Mouse (Mus musculus): ENCODE data around the gene Gabarap. TPM values are rescaled to one million over a fixed set of nuclear protein-coding genes. Genes with fewer than 3 reads are reported as not detected.

Gabarap gene
- polyA plus RNA-seq, 1 experiment from 2014 or later: 568 TPM

DNA sequence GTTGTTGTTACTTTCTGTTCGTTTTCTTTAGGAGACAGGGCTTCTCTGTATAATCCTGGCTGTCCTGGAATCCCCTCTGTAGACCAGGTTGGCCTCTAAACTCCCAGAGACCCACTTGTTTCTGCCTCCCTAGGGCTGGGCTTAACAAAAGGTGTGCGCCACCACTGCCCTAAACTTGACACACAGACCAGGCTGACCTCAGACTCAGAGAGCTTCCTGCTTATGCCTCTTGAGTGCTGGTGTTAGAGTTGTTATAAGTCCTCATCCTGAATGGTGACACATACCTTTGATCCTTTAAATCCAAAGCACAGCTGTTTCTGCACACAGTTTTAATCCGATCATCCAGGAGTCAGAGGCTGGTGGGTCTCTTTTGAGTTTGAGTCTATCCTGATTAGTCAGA lies 2.0 kb downstream of the Gabarap start:
- H3K9me3 ChIP-seq: no peaks in the 10 kb centered on the region
- no peak overlapping the region for H3K9ac ChIP-seq
- H3K27me3 ChIP-seq: no peaks in the 10 kb centered on the region
- peaks cover 42% of the 10 kb centered on the region for H3K36me3 ChIP-seq
- 81% methylated on average over 3 of the region's 3 CpGs for WGBS
- H3K4me3 ChIP-seq: peak overlapping the region; percentile 78
- no peak overlapping the region for H3K27ac ChIP-seq
- H3K4me1 ChIP-seq: peaks cover 31% of the 10 kb centered on the region
- H3K4me2 ChIP-seq: peak overlapping the region; percentile 78
- ATAC-seq (ENCODE audit: insufficient number of reproducible peaks, low FRiP score, low TSS enrichment, low read depth): no peak

DNA sequence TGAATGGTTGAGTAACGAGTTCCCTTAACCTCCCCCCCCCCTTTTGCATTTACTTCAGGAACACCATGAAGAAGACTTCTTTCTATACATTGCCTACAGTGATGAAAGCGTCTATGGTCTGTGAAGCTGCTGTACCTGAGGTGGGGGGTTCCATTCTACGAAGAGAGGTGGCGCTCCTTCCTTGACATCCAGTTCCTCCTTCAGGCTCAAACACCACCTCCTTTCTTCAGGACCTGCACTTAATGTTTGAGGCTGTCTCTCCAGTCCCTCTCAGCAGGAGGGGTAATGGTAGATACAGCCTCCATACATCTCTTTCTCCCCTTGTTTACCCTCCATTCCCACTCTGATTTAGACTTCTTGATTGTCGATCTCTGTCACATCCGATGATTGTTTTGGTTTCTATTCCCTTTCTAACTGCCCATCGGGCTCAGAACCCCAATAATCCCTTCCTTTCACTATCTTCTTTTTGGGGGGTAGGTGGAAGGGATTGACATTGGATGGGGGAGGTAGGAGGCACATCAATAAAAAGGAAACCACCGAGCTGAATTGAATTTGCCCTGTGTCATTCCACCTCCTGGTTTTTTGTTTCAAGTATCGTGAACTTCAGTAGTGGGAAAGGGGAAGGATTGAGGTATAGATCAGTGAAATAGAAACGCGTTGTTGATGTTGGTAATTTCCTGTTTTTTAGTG lies 3.6 kb downstream of the Gabarap start:
- no peak overlapping the region for H3K27ac ChIP-seq
- peaks cover 41% of the 10 kb centered on the region for H3K36me3 ChIP-seq
- peak overlapping the region; percentile 32; the same call in 1 of the 2 replicates for H3K4me2 ChIP-seq
- 79% methylated on average over 11 of the region's 11 CpGs for WGBS
- H3K9me3 ChIP-seq: no peaks in the 10 kb centered on the region
- H3K9ac ChIP-seq: no peak overlapping the region
- H3K4me3 ChIP-seq: peak overlapping the region; percentile 90; the same call in 1 of the 2 replicates
- no peaks in the 10 kb centered on the region for H3K27me3 ChIP-seq
- ATAC-seq (ENCODE audit: insufficient number of reproducible peaks, low FRiP score, low TSS enrichment, low read depth): no peak
- peaks cover 44% of the 10 kb centered on the region for H3K4me1 ChIP-seq

DNA sequence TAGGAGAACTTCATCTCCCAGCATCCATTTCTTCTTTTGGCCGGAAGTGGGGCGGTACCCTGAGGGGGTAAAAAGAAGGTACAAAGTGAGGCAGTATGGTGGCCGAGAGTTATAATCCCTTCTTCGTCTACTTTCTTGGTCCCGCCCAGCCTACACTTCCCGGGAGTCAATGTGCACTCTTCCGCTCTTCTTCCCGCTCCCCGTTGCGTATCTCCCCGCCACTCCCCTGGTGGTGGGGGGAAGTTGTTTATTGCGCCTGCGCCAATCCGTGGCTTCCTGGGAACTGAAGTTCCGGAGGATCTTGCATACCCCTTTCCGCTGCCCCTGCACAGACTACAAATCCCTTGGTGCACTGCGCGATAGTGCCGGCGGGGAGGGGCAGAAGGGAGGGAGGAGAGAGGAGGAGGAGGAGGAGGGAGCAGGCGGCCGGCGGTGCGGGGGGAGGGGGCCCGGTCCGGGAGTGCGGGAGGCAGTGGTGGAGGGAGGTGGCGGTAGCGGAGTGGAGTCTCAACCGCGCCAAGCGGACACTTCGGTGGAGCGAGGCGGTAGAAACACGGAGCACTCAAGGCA lies 4.5 kb downstream of the Gabarap start, which contains the start of gene Phf23:
Gene Phf23, plus strand, starts transcription at position 387 of the 570 bp plus-strand sequence.
- Histone ChIP-seq H3K4me1 (peaks cover 43% of the 10 kb centered on the region), H3K4me3 (peak within 1 kb of the TSS; percentile 90), H3K9me3 (no peaks in the 10 kb centered on the region), H3K27ac (peak within 1 kb of the TSS; percentile 99), H3K9ac (peak within 1 kb of the TSS; percentile 93), H3K36me3 (peaks cover 38% of the 10 kb centered on the region), H3K27me3 (no peaks in the 10 kb centered on the region), H3K4me2 (peak within 1 kb of the TSS; percentile 49)
- under 1% methylated on average over 36 of the region's 36 CpGs for WGBS
- peak; percentile 86 for ATAC-seq (ENCODE audit: insufficient number of reproducible peaks, low FRiP score, low TSS enrichment, low read depth)

DNA sequence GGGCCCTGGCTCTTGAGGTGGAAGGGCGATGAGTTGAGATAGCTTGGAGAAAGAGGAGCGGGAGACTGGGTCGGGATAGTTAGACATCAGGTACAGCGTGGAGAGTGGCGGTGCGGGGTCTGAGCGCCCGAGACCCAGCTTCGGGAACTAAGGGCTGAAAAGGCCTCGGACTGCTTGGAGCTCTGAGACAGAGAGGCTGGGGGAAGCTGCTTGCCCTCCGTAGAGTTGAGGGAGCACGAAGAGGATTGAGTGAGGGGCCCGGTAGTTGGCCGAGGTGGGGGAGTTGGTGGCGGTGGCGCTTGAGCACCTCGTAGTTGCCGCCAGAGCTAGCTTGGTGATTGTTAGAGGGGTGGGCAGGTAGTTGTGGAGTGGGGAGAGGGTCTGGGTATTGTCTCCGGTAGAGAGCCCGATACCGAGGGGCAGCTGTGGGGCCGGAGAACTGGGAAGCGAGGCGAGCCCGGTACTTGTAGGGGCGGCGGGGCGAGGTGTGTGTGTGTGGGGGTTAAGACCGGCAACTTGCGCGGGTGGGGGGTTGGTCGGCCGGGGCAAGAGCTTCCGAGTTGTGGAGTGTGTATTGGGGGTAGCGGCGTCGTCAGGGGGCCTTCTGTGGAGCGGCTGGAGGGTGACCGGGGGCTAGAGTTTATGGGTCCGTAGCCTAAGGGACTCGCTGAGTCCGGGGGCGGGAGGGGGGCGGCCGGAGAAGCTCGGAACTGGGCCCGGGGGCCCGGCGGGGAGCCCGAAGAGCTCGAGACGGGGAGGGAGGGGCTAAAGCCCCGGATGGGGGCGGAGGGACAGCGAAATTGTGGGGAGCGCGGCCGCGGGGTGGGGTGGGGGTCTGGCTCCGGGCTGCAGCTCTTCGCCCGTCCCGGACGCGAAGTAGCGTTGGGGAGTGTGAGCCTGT lies 5.5 kb downstream of the Gabarap start:
- peak overlapping the region; percentile 99 for H3K27ac ChIP-seq
- no peak; the same call in none of the 2 replicates for ATAC-seq (ENCODE audit: insufficient number of reproducible peaks, low FRiP score, low TSS enrichment, low read depth)
- WGBS: 1% methylated on average over 60 of the region's 66 CpGs

DNA sequence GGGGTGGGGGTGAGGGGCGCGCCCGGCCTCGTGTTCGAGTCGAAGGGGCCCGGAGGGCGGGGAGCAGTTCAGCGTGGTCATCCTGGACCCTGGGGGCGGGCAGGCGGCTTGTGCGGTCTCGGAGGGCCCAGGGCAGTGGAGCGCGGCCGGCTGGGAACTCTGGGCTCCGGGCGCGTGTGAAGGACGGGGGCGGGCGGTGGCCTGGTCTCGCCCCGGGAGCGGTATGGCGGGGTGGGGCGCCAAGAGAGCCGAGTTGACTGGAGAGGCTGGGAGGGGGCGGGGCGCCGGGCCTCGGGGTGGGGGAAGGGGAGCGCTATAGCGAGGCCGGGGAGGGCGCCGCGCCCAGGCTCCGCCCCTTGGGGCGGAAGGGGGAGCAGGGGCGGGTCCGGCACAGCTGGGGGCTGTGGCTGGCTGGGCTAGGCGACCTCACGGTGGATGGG lies 6.1 kb downstream of the Gabarap start:
- Histone ChIP-seq H3K4me1 (peaks cover 52% of the 10 kb centered on the region), H3K27me3 (no peaks in the 10 kb centered on the region), H3K27ac (peak overlapping the region; percentile 99), H3K9me3 (no peaks in the 10 kb centered on the region), H3K9ac (peak overlapping the region; percentile 93), H3K36me3 (peaks cover 41% of the 10 kb centered on the region), H3K4me2 (peak overlapping the region; percentile 49), H3K4me3 (peak overlapping the region; percentile 90)
- WGBS: under 1% methylated on average over 39 of the region's 44 CpGs
- ATAC-seq (ENCODE audit: insufficient number of reproducible peaks, low FRiP score, low TSS enrichment, low read depth): peak; percentile 49

More for the DNA sequence above, 5.5 kb downstream of the Gabarap start:
- peaks cover 38% of the 10 kb centered on the region for H3K36me3 ChIP-seq
- H3K9ac ChIP-seq: peak overlapping the region; percentile 93
- H3K4me1 ChIP-seq: peaks cover 45% of the 10 kb centered on the region
- peak overlapping the region; percentile 90 for H3K4me3 ChIP-seq
- H3K4me2 ChIP-seq: peak overlapping the region; percentile 49
- no peaks in the 10 kb centered on the region for H3K27me3 ChIP-seq
- no peaks in the 10 kb centered on the region for H3K9me3 ChIP-seq

DNA sequence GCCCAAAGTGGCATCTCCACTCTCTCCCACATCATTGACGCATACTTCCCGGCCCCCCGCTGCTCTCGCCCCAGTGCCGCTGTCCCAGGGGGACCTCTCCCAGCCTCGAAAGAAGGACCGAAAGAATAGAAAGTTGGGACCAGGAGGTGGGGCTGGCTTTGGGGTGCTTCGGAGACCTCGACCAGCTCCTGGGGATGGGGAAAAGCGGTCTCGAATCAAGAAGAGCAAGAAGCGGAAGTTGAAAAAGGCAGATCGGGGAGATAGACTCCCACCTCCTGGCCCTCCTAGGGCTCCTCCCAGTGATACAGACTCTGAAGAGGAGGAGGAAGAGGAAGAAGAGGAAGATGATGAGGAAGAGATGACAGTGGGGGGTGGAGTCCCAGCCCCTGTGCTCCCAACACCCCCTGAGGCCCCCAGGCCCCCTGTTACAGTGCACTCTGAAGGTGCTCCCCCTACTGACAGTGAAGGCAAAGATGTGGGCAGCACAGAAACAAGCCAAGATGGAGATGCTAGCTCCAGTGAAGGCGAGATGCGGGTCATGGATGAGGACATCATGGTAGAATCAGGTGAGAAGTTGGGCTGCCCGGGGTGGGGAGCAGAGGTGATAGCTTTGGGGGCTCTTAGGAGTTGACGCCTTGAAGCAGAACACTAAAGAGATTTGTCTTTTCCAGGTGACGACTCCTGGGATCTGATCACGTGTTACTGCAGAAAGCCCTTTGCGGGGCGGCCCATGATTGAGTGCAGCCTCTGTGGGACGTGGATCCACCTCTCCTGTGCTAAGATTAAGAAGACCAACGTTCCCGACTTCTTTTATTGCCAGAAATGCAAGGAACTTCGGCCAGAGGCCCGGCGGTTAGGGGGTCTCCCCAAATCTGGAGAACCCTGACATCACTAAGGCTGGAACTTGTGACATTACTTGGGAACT lies 7.9 kb downstream of the Gabarap start:
- Histone ChIP-seq H3K4me3 (no peak overlapping the region), H3K9me3 (no peaks in the 10 kb centered on the region), H3K4me2 (no peak overlapping the region), H3K9ac (no peak overlapping the region), H3K36me3 (peaks cover 35% of the 10 kb centered on the region), H3K27me3 (no peaks in the 10 kb centered on the region), H3K4me1 (peaks cover 54% of the 10 kb centered on the region), H3K27ac (peak overlapping the region; percentile 98; the same call in 1 of the 2 replicates)
- no peak for ATAC-seq (ENCODE audit: insufficient number of reproducible peaks, low FRiP score, low TSS enrichment, low read depth)
- WGBS: 88% methylated on average over 27 of the region's 27 CpGs

DNA sequence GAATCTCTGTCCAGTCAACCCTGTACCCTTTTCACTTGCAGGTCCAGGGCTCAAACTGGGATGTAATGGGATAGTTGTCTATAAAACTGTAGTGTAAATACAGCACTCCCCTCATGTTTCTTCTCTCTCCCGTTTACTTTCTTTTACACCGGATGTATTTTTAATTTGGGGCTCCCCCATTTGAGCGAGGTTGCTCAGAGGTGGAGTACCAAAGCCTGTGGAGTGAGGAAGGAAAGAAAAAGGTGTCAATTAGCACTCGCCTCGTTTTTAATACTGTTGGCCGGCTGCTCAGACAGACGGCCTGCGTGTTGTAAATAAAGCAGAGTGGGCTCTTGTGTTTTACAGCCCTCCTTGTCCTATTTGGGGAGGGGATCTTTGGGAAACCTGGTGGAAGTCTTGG lies 8.7 kb downstream of the Gabarap start:
- H3K4me1 ChIP-seq: peaks cover 57% of the 10 kb centered on the region
- H3K27me3 ChIP-seq: no peaks in the 10 kb centered on the region
- H3K9ac ChIP-seq: no peak overlapping the region
- no peak overlapping the region for H3K4me2 ChIP-seq
- no peak for ATAC-seq (ENCODE audit: insufficient number of reproducible peaks, low FRiP score, low TSS enrichment, low read depth)
- H3K4me3 ChIP-seq: peak overlapping the region; percentile 88; the same call in 1 of the 2 replicates
- peak overlapping the region; percentile 98 for H3K27ac ChIP-seq
- H3K36me3 ChIP-seq: peaks cover 30% of the 10 kb centered on the region
- no peaks in the 10 kb centered on the region for H3K9me3 ChIP-seq
- 70% methylated on average over 8 of the region's 8 CpGs for WGBS

DNA sequence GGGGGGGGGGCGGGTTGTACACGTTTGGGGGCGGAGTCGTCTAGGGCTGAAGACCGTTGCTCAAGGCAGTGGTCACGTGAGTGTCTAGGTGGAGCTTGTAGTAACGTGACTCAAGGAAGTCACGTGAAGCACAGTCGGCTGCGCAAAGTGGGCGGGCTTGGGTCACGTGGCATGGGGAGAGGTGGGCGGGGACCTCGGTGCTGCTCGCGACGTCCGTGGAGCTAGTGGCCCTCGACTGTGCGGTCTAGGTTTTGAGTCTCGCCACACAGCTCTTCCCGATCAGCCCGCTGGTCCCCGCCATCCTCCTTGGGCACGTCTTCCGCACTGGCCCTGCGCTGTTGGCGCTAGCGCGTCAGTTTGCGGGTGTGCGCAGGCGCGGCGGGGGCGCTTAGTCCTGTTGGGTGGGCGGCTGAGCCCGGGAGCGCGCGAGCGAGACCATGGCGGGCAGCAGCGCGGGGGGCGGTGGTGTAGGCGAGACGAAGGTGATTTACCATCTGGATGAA lies 9.5 kb downstream of the Gabarap start, which contains the start of gene Dvl2:
Gene Dvl2, plus strand, starts transcription at position 200 of the 503 bp plus-strand sequence.
- H3K27ac ChIP-seq: peak within 1 kb of the TSS; percentile 98
- peak; percentile 57 for ATAC-seq (ENCODE audit: insufficient number of reproducible peaks, low FRiP score, low TSS enrichment, low read depth)
- WGBS: under 1% methylated on average over 47 of the region's 48 CpGs
- H3K4me3 ChIP-seq: peak within 1 kb of the TSS; percentile 88
- H3K27me3 ChIP-seq: no peaks in the 10 kb centered on the region
- peak within 1 kb of the TSS; percentile 83 for H3K9ac ChIP-seq
- no peaks in the 10 kb centered on the region for H3K9me3 ChIP-seq
- peak within 1 kb of the TSS; percentile 67 for H3K4me2 ChIP-seq
- peaks cover 36% of the 10 kb centered on the region for H3K36me3 ChIP-seq
- peaks cover 58% of the 10 kb centered on the region for H3K4me1 ChIP-seq

DNA sequence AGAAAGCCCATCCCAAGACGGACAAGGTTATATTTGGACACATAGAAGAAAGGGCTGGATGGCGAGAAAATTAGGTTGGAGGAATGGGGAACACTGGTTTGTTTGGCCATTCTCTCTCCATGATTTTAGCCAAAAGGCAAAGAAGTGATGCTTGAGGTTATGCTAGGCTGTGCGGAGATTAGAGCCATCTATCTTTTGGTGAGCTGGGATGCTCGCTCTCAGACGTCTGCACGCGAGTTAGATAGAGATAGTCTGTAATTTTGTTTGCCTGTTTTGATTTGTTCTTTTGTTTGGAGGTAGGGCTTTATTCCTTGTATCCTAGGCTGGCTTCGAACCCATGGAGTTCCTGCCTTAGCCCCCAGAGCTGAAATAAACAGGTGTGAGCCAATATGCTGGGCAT lies 10.2 kb downstream of the Gabarap start:
- H3K9me3 ChIP-seq: no peaks in the 10 kb centered on the region
- H3K27ac ChIP-seq: peak overlapping the region; percentile 98
- ATAC-seq (ENCODE audit: insufficient number of reproducible peaks, low FRiP score, low TSS enrichment, low read depth): no peak
- peak overlapping the region; percentile 67 for H3K4me2 ChIP-seq
- H3K36me3 ChIP-seq: peaks cover 43% of the 10 kb centered on the region
- H3K4me1 ChIP-seq: peaks cover 58% of the 10 kb centered on the region
- no peaks in the 10 kb centered on the region for H3K27me3 ChIP-seq
- WGBS: 11% methylated on average over 8 of the region's 8 CpGs
- H3K9ac ChIP-seq: peak overlapping the region; percentile 83
- peak overlapping the region; percentile 88 for H3K4me3 ChIP-seq

DNA sequence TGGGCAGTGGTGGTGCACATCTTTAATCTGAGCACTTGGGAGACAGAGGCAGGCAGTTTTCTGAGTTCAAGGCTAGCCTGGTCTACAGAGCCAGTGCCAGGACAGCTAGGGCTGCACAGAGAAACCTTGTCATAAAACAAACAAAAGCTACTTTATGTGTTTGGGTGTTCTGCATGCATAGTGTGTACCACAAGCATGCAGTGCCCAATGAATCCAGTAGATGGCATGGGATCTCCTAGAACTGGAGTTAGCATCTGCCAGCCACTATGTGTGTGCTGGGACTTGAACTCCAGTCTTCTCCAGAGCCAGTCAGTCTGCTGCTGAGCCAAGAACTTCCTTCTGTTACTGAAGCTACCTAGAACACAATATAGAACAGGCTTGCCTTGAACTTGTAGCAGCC lies 10.9 kb downstream of the Gabarap start:
- Histone ChIP-seq H3K27ac (no peak overlapping the region), H3K36me3 (peaks cover 50% of the 10 kb centered on the region), H3K4me3 (peak overlapping the region; percentile 88), H3K27me3 (no peaks in the 10 kb centered on the region), H3K9me3 (no peaks in the 10 kb centered on the region), H3K4me1 (peaks cover 58% of the 10 kb centered on the region), H3K9ac (no peak overlapping the region), H3K4me2 (peak overlapping the region; percentile 67)
- no peak for ATAC-seq (ENCODE audit: insufficient number of reproducible peaks, low FRiP score, low TSS enrichment, low read depth)
